Mouse (Mus musculus): Measurements from ENCODE around the gene Cyp1a1. TPM values are rescaled to one million over a fixed set of nuclear protein-coding genes. Genes with fewer than 3 reads are reported as not detected.
A peak's percentile ranks its signal among the peaks of the same experiment; 100 is the strongest.

The Cyp1a1 gene
- total and polyA plus RNA-seq, 2 experiments = 1.0 TPM

DNA sequence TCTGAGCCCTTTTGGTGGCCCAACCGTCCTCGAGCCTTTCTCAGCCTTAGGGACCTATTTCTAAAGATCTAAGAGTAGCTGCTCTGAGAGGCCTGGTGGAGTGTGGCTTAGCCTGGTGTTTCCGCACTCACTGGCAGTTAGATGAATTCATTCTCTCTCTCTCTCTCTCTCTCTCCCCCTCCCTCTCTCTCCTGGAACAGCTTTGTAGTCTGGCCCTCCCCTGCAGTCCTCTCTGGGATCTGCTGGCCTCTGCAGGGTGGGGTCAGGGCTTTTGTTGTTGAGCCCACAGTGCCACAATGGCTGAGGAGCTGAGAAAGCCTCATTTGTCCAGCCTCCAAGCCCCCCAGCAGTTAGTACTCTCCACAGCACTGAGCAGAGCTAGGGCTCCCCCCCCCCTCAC, 34.9 kb upstream of the Cyp1a1 start:
- no peak overlapping the region for H3K9ac ChIP-seq (ENCODE audit: low read depth, low read length)
- peaks cover 14% of the 10 kb centered on the region for H3K4me1 ChIP-seq (ENCODE audit: control insufficient read depth, insufficient read depth, low read length)
- no peak overlapping the region for H3K4me3 ChIP-seq (ENCODE audit: insufficient read depth, low read depth, low read length)
- H3K27ac ChIP-seq (replicated peaks; ENCODE audit: insufficient read depth, low read depth, low read length) = peak overlapping the region; percentile 12; the same call in 1 of the 2 replicates
- no peaks in the 10 kb centered on the region for H3K27me3 ChIP-seq (ENCODE audit: control insufficient read depth, insufficient read depth, low read length)
- no peaks in the 10 kb centered on the region for H3K36me3 ChIP-seq (ENCODE audit: control insufficient read depth, insufficient read depth, low read length)
- no peak for DNase-seq (ENCODE audit: extremely low read depth, low read depth, low spot score)
- TF ChIP-seq POLR2A (IDR thresholded peaks at IDR 0.05; ENCODE audit: extremely low read depth, insufficient read depth, low read length) (no peak), CTCF (IDR thresholded peaks at IDR 0.05; ENCODE audit: low read depth, low read length) (no peak)
- 93% methylated on average over 3 of the region's 3 CpGs for WGBS
- H3K79me2 ChIP-seq (ENCODE audit: control insufficient read depth, insufficient read depth, low read length) = no peaks in the 10 kb centered on the region

DNA sequence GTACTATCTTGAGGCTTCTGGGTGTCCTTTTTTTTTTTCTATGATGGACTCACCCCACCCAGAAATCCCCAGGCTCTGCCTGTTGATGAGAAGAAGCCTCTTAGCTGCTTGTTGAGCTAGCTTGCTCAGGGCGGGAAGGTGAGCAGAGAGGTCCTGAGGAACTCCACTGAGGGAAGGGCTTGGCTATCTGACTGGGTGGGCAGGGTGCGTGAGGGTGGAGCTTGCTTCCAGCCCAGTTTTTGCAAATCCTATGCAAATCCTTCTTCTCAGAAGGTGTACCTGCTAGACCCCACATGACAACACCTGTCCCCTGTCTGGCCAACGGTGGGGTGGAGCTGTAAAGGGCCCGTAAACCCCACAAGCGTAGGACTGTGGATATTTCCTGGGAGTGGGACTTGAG, 34.4 kb upstream of the Cyp1a1 start, which contains the start of gene Csk:
Gene Csk (minus strand): TSS at position 349 of the 400 bp plus-strand sequence.
- H3K9ac ChIP-seq (ENCODE audit: low read depth, low read length) = no peak within 1 kb of the TSS
- H3K4me3 ChIP-seq (ENCODE audit: insufficient read depth, low read depth, low read length) = no peak within 1 kb of the TSS
- no peaks in the 10 kb centered on the region for H3K79me2 ChIP-seq (ENCODE audit: control insufficient read depth, insufficient read depth, low read length)
- DNase-seq (ENCODE audit: extremely low read depth, low read depth, low spot score) = no peak
- peaks cover 12% of the 10 kb centered on the region for H3K4me1 ChIP-seq (ENCODE audit: control insufficient read depth, insufficient read depth, low read length)
- no peak for TF ChIP-seq POLR2A (IDR thresholded peaks at IDR 0.05; ENCODE audit: extremely low read depth, insufficient read depth, low read length)
- TF ChIP-seq CTCF (IDR thresholded peaks at IDR 0.05; ENCODE audit: low read depth, low read length) = no peak
- WGBS = 88% methylated on average over 5 of the region's 5 CpGs
- peak within 1 kb of the TSS; percentile 12; the same call in 1 of the 2 replicates for H3K27ac ChIP-seq (replicated peaks; ENCODE audit: insufficient read depth, low read depth, low read length)
- no peaks in the 10 kb centered on the region for H3K36me3 ChIP-seq (ENCODE audit: control insufficient read depth, insufficient read depth, low read length)
- no peaks in the 10 kb centered on the region for H3K27me3 ChIP-seq (ENCODE audit: control insufficient read depth, insufficient read depth, low read length)

DNA sequence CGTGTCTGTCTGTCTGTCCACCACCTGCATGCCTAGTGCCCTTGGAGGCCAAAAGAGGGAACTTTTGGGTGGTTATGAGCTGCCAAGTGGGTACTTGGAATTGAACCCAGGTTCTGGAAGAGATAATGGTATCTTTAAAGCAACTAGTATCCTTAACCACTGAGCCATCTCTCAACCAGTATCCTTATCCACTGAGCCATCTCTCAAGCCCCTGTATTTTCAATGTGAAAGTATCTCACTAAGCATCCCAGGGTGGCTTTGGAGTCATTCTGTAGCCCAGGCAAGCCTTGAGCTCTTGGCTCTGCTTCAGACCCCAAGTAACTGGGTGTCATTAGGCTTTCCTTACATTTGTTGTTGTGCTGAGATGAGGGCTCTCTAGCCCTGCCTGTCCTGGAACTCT, 32.8 kb upstream of the Cyp1a1 start:
- Histone ChIP-seq H3K4me1 (ENCODE audit: control insufficient read depth, insufficient read depth, low read length) (peaks cover 6% of the 10 kb centered on the region; the same call in 1 of the 2 replicates), H3K79me2 (ENCODE audit: control insufficient read depth, insufficient read depth, low read length) (no peaks in the 10 kb centered on the region), H3K9ac (ENCODE audit: low read depth, low read length) (no peak overlapping the region), H3K27ac (replicated peaks; ENCODE audit: insufficient read depth, low read depth, low read length) (no peak overlapping the region), H3K27me3 (ENCODE audit: control insufficient read depth, insufficient read depth, low read length) (no peaks in the 10 kb centered on the region), H3K36me3 (ENCODE audit: control insufficient read depth, insufficient read depth, low read length) (no peaks in the 10 kb centered on the region), H3K4me3 (ENCODE audit: insufficient read depth, low read depth, low read length) (no peak overlapping the region)
- 97% methylated on average over 1 of the region's 1 CpGs for WGBS
- DNase-seq (ENCODE audit: extremely low read depth, low read depth, low spot score) = no peak
- TF ChIP-seq CTCF (IDR thresholded peaks at IDR 0.05; ENCODE audit: low read depth, low read length) (no peak), POLR2A (IDR thresholded peaks at IDR 0.05; ENCODE audit: extremely low read depth, insufficient read depth, low read length) (no peak)

DNA sequence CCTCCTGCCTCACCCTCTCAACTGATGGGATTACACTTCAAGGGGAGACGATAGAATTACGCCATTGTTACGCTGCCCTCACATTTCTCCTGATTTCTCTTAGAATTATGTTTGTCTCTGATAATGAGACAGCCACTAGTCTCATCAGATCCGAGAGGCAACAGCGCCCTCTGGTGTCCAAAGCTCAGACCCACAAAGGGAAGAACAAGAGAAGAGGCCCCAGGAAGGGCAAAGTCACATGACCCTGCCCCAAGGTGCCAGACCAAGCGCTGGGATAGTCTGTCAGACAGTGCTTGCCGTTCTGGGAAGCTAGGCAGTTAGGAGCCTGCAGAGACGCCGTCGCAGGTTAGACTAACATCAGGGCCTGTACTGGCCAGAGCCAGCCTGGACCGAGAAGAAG, 32.0 kb upstream of the Cyp1a1 start:
- TF ChIP-seq CTCF (IDR thresholded peaks at IDR 0.05; ENCODE audit: low read depth, low read length) (peak; percentile 82), POLR2A (IDR thresholded peaks at IDR 0.05; ENCODE audit: extremely low read depth, insufficient read depth, low read length) (no peak)
- peaks cover 9% of the 10 kb centered on the region for H3K4me1 ChIP-seq (ENCODE audit: control insufficient read depth, insufficient read depth, low read length)
- H3K36me3 ChIP-seq (ENCODE audit: control insufficient read depth, insufficient read depth, low read length) = no peaks in the 10 kb centered on the region
- peak overlapping the region; percentile 25 for H3K9ac ChIP-seq (ENCODE audit: low read depth, low read length)
- no peak overlapping the region for H3K4me3 ChIP-seq (ENCODE audit: insufficient read depth, low read depth, low read length)
- no peak overlapping the region for H3K27ac ChIP-seq (replicated peaks; ENCODE audit: insufficient read depth, low read depth, low read length)
- no peaks in the 10 kb centered on the region for H3K27me3 ChIP-seq (ENCODE audit: control insufficient read depth, insufficient read depth, low read length)
- 3% methylated on average over 11 of the region's 11 CpGs for WGBS
- DNase-seq (ENCODE audit: extremely low read depth, low read depth, low spot score) = peak; percentile 77
- H3K79me2 ChIP-seq (ENCODE audit: control insufficient read depth, insufficient read depth, low read length) = no peaks in the 10 kb centered on the region

DNA sequence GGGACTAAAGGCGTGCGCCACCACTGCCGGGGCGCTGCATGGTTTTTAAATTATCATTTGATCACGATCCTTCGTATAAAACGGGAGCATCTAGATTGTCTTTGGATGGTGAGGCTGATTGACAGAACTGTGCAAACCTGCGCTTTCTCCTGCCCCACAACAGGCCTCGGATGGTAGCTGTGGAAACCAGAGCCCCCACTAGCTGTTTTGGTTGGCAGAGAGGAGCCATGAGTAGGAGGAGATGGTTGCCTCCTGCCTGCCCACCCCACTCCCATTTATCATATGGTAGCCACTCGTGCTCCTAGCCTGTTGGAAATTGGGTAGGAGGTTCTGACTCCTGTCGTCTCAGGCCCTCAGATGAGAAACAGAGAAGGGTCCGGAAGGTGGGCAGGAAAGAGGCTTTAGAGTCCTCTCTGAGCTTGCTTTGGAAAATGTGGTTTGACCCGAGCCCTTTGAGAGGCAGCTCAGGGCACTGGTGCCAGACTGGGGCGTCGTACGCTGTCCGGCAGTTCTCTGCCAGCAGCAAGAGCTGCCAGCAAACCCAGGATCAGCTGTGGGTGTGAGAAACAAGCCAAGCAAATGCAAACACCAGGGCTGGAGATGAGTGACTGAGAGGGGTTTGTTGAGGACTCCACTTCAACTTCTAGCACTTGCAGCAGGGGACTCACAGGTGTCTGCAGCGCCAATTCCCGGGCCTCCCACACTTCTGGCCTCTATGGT, 30.9 kb upstream of the Cyp1a1 start:
- 68% methylated on average over 19 of the region's 19 CpGs for WGBS
- DNase-seq (ENCODE audit: extremely low read depth, low read depth, low spot score) = peak; percentile 81

DNA sequence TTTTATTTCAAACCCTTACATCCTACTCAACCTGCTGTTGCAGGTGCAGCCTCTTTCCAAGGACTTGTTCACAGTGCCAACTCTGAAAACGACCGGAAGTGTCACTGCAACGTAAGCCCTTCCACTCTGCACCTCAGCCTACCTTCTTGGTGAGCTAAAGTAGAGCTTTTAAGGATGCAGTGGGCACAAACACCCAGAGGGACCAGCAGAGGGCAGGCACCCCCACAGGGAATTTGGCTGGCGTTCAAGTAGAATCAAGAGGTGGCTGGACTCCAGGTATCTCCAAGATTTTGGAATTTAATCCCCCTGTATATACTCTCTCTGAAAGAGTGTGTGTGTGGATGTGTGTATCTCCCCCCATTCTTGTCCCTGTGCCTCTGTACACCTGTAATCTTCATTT, 29.9 kb upstream of the Cyp1a1 start:
- Histone ChIP-seq H3K36me3 (ENCODE audit: control insufficient read depth, insufficient read depth, low read length) (no peaks in the 10 kb centered on the region), H3K4me3 (ENCODE audit: insufficient read depth, low read depth, low read length) (no peak overlapping the region), H3K79me2 (ENCODE audit: control insufficient read depth, insufficient read depth, low read length) (no peaks in the 10 kb centered on the region), H3K27ac (replicated peaks; ENCODE audit: insufficient read depth, low read depth, low read length) (no peak overlapping the region), H3K4me1 (ENCODE audit: control insufficient read depth, insufficient read depth, low read length) (peaks cover 11% of the 10 kb centered on the region), H3K9ac (ENCODE audit: low read depth, low read length) (no peak overlapping the region), H3K27me3 (ENCODE audit: control insufficient read depth, insufficient read depth, low read length) (no peaks in the 10 kb centered on the region)
- WGBS = 61% methylated on average over 4 of the region's 4 CpGs
- no peak for DNase-seq (ENCODE audit: extremely low read depth, low read depth, low spot score)
- TF ChIP-seq POLR2A (IDR thresholded peaks at IDR 0.05; ENCODE audit: extremely low read depth, insufficient read depth, low read length) (no peak), CTCF (IDR thresholded peaks at IDR 0.05; ENCODE audit: low read depth, low read length) (no peak)

More for the DNA sequence above, 30.9 kb upstream of the Cyp1a1 start:
- Histone ChIP-seq H3K79me2 (ENCODE audit: control insufficient read depth, insufficient read depth, low read length) (no peaks in the 10 kb centered on the region), H3K4me3 (ENCODE audit: insufficient read depth, low read depth, low read length) (no peak overlapping the region), H3K4me1 (ENCODE audit: control insufficient read depth, insufficient read depth, low read length) (peaks cover 11% of the 10 kb centered on the region), H3K9ac (ENCODE audit: low read depth, low read length) (no peak overlapping the region), H3K27ac (replicated peaks; ENCODE audit: insufficient read depth, low read depth, low read length) (no peak overlapping the region), H3K36me3 (ENCODE audit: control insufficient read depth, insufficient read depth, low read length) (no peaks in the 10 kb centered on the region), H3K27me3 (ENCODE audit: control insufficient read depth, insufficient read depth, low read length) (no peaks in the 10 kb centered on the region)
- TF ChIP-seq POLR2A (IDR thresholded peaks at IDR 0.05; ENCODE audit: extremely low read depth, insufficient read depth, low read length) = no peak
- TF ChIP-seq CTCF (IDR thresholded peaks at IDR 0.05; ENCODE audit: low read depth, low read length) = no peak
